Mouse (Mus musculus) kidney, embryonic 15.5 days (tissue): ENCODE measurements around the gene Clnk. TPM values are rescaled to one million over a fixed set of nuclear protein-coding genes. Genes with fewer than 3 reads are reported as not detected.

Experiments used
- ATAC-seq: fragments of 200-750 bp; cut with Nextera tagmentation; replicated peaks from 2 replicates; pipeline ENCODE4 v1.8.0; 2017; ENCODE audit warnings: moderate TSS enrichment; ENCODE audit not compliant: low FRiP score
- H3K27ac ChIP-seq: fragments of 300-500 bp; sonication (generic); 2 replicates; pipeline ENCODE4 v1.5.1; 2015; ENCODE audit warnings: mild to moderate bottlenecking, inconsistent platforms
- H3K27me3 ChIP-seq: fragments of 300-500 bp; sonication (generic); 2 replicates; pipeline ENCODE4 v1.6.1; 2015; ENCODE audit warnings: inconsistent platforms
- H3K36me3 ChIP-seq: fragments of 300-500 bp; sonication (generic); 2 replicates; pipeline ENCODE4 v1.6.1; 2015; ENCODE audit warnings: inconsistent platforms
- H3K4me1 ChIP-seq: fragments of 300-500 bp; sonication (generic); 2 replicates; pipeline ENCODE4 v1.6.1; 2015; ENCODE audit warnings: inconsistent platforms
- H3K4me2 ChIP-seq: fragments of 300-500 bp; sonication (generic); 2 replicates; pipeline ENCODE4 v1.6.1; 2015; ENCODE audit warnings: moderate library complexity, mild to moderate bottlenecking, inconsistent platforms
- H3K4me3 ChIP-seq: fragments of 300-500 bp; sonication (generic); replicated peaks from 2 replicates; pipeline ENCODE4 v1.5.1; 2015; ENCODE audit warnings: mild to moderate bottlenecking, inconsistent platforms
- H3K9ac ChIP-seq: fragments of 300-500 bp; sonication (generic); 2 replicates; pipeline ENCODE4 v1.6.1; 2015; ENCODE audit warnings: mild to moderate bottlenecking, inconsistent platforms
- H3K9me3 ChIP-seq: fragments of 300-500 bp; sonication (generic); replicated peaks from 2 replicates; pipeline ENCODE4 v1.6.1; 2016; ENCODE audit warnings: inconsistent platforms
- WGBS: fragments of 180-500 bp; shearing (Covaris S2); methylation state at CpG from one replicate; pipeline ENCODE4 v1.1.7; 2015; ENCODE audit warnings: mixed read lengths; 5-methylcytosine and 5-hydroxymethylcytosine counted together
- polyA plus RNA-seq: library from polyadenylated mRNA; unstranded; fragments of >200 nt; fragmentation: Nextera tagmentation; extraction: Ambion mirVana; gene quantifications from 2 replicates; pipeline ENCODE4 v1.2.1, GENCODE M21; 2015

Gene Clnk
- polyA plus RNA-seq, 1 experiment from 2014 or later, result not detected

GRCm38 (mm10) chr5:38698046-38698445 lies 178.6 kb downstream of the Clnk start:
- H3K4me2 ChIP-seq, result no peak overlapping the region
- no peaks in the 10 kb centered on the region for H3K36me3 ChIP-seq
- H3K27me3 ChIP-seq, result no peaks in the 10 kb centered on the region
- H3K4me1 ChIP-seq, result no peaks in the 10 kb centered on the region
- H3K9ac ChIP-seq, result no peak overlapping the region
- no peak for ATAC-seq
- no peak overlapping the region for H3K27ac ChIP-seq
- WGBS, result 52% methylated on average over 3 of the region's 3 CpGs
- H3K4me3 ChIP-seq, result no peak overlapping the region
- no peaks in the 10 kb centered on the region for H3K9me3 ChIP-seq

DNA sequence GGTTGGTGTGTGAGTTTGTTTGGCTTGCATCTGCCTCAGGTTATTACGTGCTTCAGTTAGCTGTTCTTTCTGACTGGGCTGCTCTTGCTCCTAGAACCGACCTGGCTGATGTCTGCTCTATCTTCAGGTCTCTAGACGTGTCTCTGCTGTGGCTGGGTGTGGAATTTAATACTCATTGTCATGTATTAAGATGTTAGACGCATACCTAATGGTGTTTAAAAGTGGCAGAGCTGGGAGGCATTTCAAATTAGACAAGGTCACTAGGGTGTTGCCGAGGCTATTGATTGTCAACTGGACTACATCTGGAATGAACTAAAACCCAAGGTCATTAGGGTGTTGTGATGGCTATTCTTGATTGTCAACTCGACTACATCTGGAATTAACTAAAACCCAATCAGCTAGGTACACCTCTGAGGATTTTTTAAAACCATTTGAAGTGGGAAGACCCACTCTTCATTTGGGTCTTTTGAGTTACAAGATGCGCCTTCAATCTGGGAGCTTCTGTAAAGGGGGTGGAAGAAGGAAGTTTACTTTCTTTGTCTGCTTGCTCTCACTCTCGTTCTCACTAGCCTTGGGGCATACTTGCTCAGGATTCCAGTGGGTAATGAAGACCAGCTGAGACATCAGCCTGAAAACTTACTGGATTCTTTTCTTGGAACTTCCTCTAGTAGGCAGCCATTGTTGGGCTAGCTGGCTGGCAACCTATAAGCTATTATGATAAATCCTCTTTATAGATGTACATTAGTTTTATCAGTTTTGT lies 179.8 kb downstream of the Clnk start:
- H3K27ac ChIP-seq, result no peak overlapping the region
- H3K4me3 ChIP-seq, result no peak overlapping the region
- H3K27me3 ChIP-seq, result no peaks in the 10 kb centered on the region
- no peak for ATAC-seq
- H3K36me3 ChIP-seq, result no peaks in the 10 kb centered on the region
- 72% methylated on average over 8 of the region's 8 CpGs for WGBS
- H3K9me3 ChIP-seq, result no peaks in the 10 kb centered on the region
- H3K4me2 ChIP-seq, result no peak overlapping the region
- H3K4me1 ChIP-seq, result no peaks in the 10 kb centered on the region
- H3K9ac ChIP-seq, result no peak overlapping the region

DNA sequence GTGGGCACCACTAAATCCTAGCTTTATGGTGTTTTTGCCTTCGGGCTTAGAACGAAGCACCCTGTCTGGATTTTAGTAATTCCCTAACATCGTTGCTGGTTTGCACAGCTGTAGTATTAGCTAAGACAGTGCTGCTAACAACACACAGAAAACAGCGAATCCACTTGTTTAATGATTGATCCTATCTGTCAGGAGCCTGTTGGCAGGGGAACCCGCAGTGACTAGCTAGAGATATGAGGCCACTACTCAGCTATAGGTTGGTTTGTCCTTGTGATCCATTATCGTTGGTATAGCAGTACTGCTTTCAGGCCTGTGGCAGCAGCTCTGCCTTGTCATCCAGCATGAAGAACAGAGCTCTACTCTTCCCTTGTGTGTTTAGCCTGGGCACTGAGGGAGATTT lies 183.8 kb downstream of the Clnk start:
- H3K36me3 ChIP-seq, result no peaks in the 10 kb centered on the region
- H3K4me3 ChIP-seq, result no peak overlapping the region
- no peak overlapping the region for H3K9ac ChIP-seq
- no peaks in the 10 kb centered on the region for H3K4me1 ChIP-seq
- no peaks in the 10 kb centered on the region for H3K27me3 ChIP-seq
- H3K27ac ChIP-seq, result no peak overlapping the region
- no peak for ATAC-seq
- 87% methylated on average over 6 of the region's 6 CpGs for WGBS
- no peaks in the 10 kb centered on the region for H3K9me3 ChIP-seq
- no peak overlapping the region for H3K4me2 ChIP-seq

GRCm38 (mm10) chr5:38689186-38689585 lies 187.4 kb downstream of the Clnk start:
- ATAC-seq, result no peak

GRCm38 (mm10) chr5:38687694-38688093 lies 188.9 kb downstream of the Clnk start:
- no peak for ATAC-seq
- H3K27me3 ChIP-seq, result no peaks in the 10 kb centered on the region
- peaks cover 3% of the 10 kb centered on the region for H3K36me3 ChIP-seq
- peaks cover 15% of the 10 kb centered on the region for H3K4me1 ChIP-seq
- H3K27ac ChIP-seq, result no peak overlapping the region
- H3K9ac ChIP-seq, result no peak overlapping the region
- H3K9me3 ChIP-seq, result no peaks in the 10 kb centered on the region
- WGBS, result 88% methylated on average over 1 of the region's 1 CpGs
- no peak overlapping the region for H3K4me3 ChIP-seq
- H3K4me2 ChIP-seq, result no peak overlapping the region

More at GRCm38 (mm10) chr5:38689186-38689585, 187.4 kb downstream of the Clnk start:
- Histone ChIP-seq H3K4me2 (no peak overlapping the region), H3K4me3 (no peak overlapping the region), H3K27ac (no peak overlapping the region), H3K4me1 (peaks cover 4% of the 10 kb centered on the region; the same call in 1 of the 2 replicates), H3K9ac (no peak overlapping the region), H3K9me3 (no peaks in the 10 kb centered on the region), H3K27me3 (no peaks in the 10 kb centered on the region), H3K36me3 (no peaks in the 10 kb centered on the region)
- WGBS, result 92% methylated on average over 6 of the region's 6 CpGs

GRCm38 (mm10) chr5:38684164-38684911 lies 192.3 kb downstream of the Clnk start, which contains the start of gene Zfp518b:
Zfp518b (minus strand) TSS chr5:38684826.
- H3K4me1 ChIP-seq, result peaks cover 15% of the 10 kb centered on the region
- H3K9me3 ChIP-seq, result no peaks in the 10 kb centered on the region
- H3K4me2 ChIP-seq, result peak within 1 kb of the TSS; percentile 92
- WGBS, result under 1% methylated on average over 86 of the region's 89 CpGs
- ATAC-seq, result peak; percentile 94
- H3K36me3 ChIP-seq, result peaks cover 36% of the 10 kb centered on the region
- peak within 1 kb of the TSS; percentile 87 for H3K4me3 ChIP-seq
- no peaks in the 10 kb centered on the region for H3K27me3 ChIP-seq
- peak within 1 kb of the TSS; percentile 87 for H3K27ac ChIP-seq
- H3K9ac ChIP-seq, result peak within 1 kb of the TSS; percentile 79

- Histone ChIP-seq H3K27me3 (no peaks in the 10 kb centered on the region), H3K36me3 (no peaks in the 10 kb centered on the region), H3K9ac (no peak overlapping the region), H3K4me2 (no peak overlapping the region), H3K9me3 (no peaks in the 10 kb centered on the region), H3K4me1 (no peaks in the 10 kb centered on the region), H3K4me3 (no peak overlapping the region), H3K27ac (no peak overlapping the region)
- 84% methylated on average over 5 of the region's 5 CpGs for WGBS
- no peak for ATAC-seq
Measured at GRCm38 (mm10) chr5:38658836-38659235, 217.8 kb downstream of the Clnk start.

Other genes with a start within 250 kb of the Clnk start
- 18.8 and 19.0 TPM in 2 replicates for gene Zfp518b, start 192.0 kb downstream of the Clnk start, polyA plus RNA-seq